Mouse (Mus musculus): ENCODE results near the gene Gal. TPM values are rescaled to one million over a fixed set of nuclear protein-coding genes. Genes with fewer than 3 reads are reported as not detected.

Gal gene
- polyA plus RNA-seq, 1 experiment from 2014 or later, result 0.61 TPM

DNA sequence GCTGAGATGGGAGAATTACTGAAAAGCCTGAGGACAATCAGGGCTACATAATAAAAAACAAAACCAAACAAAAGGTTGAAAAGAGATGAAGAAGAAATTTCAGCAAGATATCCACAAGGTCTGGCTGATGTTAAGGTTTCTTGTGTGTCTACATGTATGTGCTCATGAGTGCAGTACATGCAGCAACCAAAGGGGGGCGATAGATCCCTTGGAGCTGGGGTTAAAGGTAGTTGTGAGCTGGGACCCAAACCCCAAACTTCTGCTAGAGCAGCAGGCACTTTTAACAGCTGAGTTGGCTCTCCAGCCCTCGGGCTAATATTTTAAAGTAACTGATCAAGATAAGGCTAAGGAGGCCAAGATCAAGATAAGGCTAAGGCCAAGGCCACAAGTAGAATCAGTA lies 40.3 kb downstream of the Gal start:
- DNase-seq (ENCODE audit: low spot score), result no peak

DNA sequence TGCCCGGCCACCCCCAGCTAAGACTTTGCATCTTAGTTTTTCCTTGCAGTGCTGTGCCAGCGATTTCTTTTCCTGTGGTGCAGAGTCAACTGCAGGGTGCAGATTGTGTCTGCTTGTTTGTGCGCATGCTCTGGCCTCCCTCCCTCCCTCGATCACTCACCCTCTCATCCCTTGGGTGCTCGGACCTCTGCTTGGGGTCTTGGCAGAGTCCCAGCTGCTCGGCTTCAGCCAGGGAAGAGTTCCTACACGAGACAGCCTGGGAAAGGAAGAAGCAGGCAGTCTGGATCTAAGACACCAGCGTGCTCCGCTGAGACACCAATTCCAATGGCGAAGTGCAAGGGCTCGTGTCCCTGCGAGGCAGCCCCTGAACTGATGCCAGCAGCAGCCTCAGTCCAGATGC lies 41.0 kb downstream of the Gal start:
- Histone ChIP-seq H3K9ac (ENCODE audit: low read depth, low read length) (no peak overlapping the region), H3K4me2 (ENCODE audit: low read length) (no peak overlapping the region), H3K9me3 (replicated peaks; ENCODE audit: low read length) (no peaks in the 10 kb centered on the region), H3K27me3 (ENCODE audit: insufficient read depth, low read length) (no peaks in the 10 kb centered on the region), H3K4me1 (replicated peaks; ENCODE audit: insufficient read depth, low read length) (no peaks in the 10 kb centered on the region), H3K27ac (no peak overlapping the region), H3K4me3 (replicated peaks; ENCODE audit: low read depth, low read length) (no peak overlapping the region), H3K36me3 (ENCODE audit: insufficient read depth, low read length) (peaks cover 42% of the 10 kb centered on the region; the same call in 1 of the 2 replicates)
- no peak for ATAC-seq (replicated peaks; ENCODE audit: low FRiP score, low read depth)
- no peak for DNase-seq (ENCODE audit: low spot score)
- WGBS, result 67% methylated on average over 12 of the region's 12 CpGs
- TF ChIP-seq CTCF (IDR thresholded peaks at IDR 0.05; ENCODE audit: low read depth), result no peak

More for the DNA sequence above, 40.3 kb downstream of the Gal start:
- Histone ChIP-seq H3K36me3 (ENCODE audit: insufficient read depth, low read length) (peaks cover 42% of the 10 kb centered on the region; the same call in 1 of the 2 replicates), H3K27me3 (ENCODE audit: insufficient read depth, low read length) (no peaks in the 10 kb centered on the region), H3K9ac (ENCODE audit: low read depth, low read length) (no peak overlapping the region), H3K27ac (no peak overlapping the region), H3K4me3 (replicated peaks; ENCODE audit: low read depth, low read length) (no peak overlapping the region), H3K9me3 (replicated peaks; ENCODE audit: low read length) (no peaks in the 10 kb centered on the region), H3K4me2 (ENCODE audit: low read length) (no peak overlapping the region), H3K4me1 (replicated peaks; ENCODE audit: insufficient read depth, low read length) (no peaks in the 10 kb centered on the region)
- TF ChIP-seq CTCF (IDR thresholded peaks at IDR 0.05; ENCODE audit: low read depth), result peak; percentile 44; the same call in 1 of the 2 replicates
- WGBS, result 59% methylated on average over 2 of the region's 2 CpGs
- ATAC-seq (replicated peaks; ENCODE audit: low FRiP score, low read depth), result no peak

DNA sequence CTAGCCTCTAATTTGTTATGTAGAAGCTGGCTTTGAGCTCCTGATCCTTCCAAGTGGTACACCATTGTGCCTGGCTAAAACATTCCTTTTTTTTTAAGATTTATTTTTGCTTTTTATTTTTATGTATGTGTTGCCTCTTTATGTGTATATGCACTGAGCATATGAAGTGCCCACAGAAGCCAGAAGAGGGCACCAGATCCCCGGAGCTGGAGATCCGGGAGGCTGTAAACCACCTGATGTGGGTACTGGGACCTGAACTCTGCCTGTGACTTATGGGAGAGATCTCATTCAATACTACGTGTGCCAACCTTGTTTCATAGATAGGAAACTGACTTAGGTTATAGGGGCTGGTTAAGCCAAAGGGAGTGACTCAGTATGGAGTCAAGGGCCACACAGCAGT lies 46.1 kb downstream of the Gal start:
- Histone ChIP-seq H3K4me1 (replicated peaks; ENCODE audit: insufficient read depth, low read length) (no peaks in the 10 kb centered on the region), H3K9ac (ENCODE audit: low read depth, low read length) (no peak overlapping the region), H3K27ac (no peak overlapping the region), H3K4me2 (ENCODE audit: low read length) (no peak overlapping the region), H3K9me3 (replicated peaks; ENCODE audit: low read length) (no peaks in the 10 kb centered on the region), H3K27me3 (ENCODE audit: insufficient read depth, low read length) (no peaks in the 10 kb centered on the region), H3K36me3 (ENCODE audit: insufficient read depth, low read length) (peaks cover 35% of the 10 kb centered on the region), H3K4me3 (replicated peaks; ENCODE audit: low read depth, low read length) (no peak overlapping the region)
- no peak for ATAC-seq (replicated peaks; ENCODE audit: low FRiP score, low read depth)
- no peak for DNase-seq (ENCODE audit: low spot score)
- WGBS, result 85% methylated on average over 3 of the region's 3 CpGs
- TF ChIP-seq CTCF (IDR thresholded peaks at IDR 0.05; ENCODE audit: low read depth), result peak; percentile 24; the same call in 1 of the 2 replicates

DNA sequence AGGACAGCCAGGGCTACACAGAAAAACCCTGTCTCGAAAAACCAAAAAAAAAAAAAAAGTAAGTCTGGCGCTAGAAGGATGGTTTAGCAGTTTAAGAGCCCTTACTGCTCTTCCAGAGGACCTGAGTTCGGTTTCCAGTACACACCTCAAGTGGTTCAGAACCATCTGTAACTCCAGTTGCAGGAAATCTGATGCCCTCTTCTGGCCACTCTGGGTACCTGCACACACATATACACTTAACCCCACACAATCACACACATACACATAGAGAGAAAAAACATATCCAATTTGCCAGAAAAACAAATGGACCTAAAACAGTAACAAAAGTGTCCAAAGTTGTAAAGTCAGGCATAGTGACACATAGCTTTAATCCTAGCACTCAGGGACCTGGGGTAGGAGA lies 49.3 kb downstream of the Gal start:
- WGBS, result 95% methylated on average over 3 of the region's 3 CpGs
- H3K9ac ChIP-seq (ENCODE audit: low read depth, low read length), result no peak overlapping the region
- no peak overlapping the region for H3K4me3 ChIP-seq (replicated peaks; ENCODE audit: low read depth, low read length)
- H3K9me3 ChIP-seq (replicated peaks; ENCODE audit: low read length), result no peaks in the 10 kb centered on the region
- no peak overlapping the region for H3K4me2 ChIP-seq (ENCODE audit: low read length)
- peaks cover 41% of the 10 kb centered on the region for H3K36me3 ChIP-seq (ENCODE audit: insufficient read depth, low read length)
- no peak for DNase-seq (ENCODE audit: low spot score)
- H3K4me1 ChIP-seq (replicated peaks; ENCODE audit: insufficient read depth, low read length), result no peaks in the 10 kb centered on the region
- H3K27ac ChIP-seq, result no peak overlapping the region
- TF ChIP-seq CTCF (IDR thresholded peaks at IDR 0.05; ENCODE audit: low read depth), result peak; percentile 39
- no peak for ATAC-seq (replicated peaks; ENCODE audit: low FRiP score, low read depth)
- no peaks in the 10 kb centered on the region for H3K27me3 ChIP-seq (ENCODE audit: insufficient read depth, low read length)

DNA sequence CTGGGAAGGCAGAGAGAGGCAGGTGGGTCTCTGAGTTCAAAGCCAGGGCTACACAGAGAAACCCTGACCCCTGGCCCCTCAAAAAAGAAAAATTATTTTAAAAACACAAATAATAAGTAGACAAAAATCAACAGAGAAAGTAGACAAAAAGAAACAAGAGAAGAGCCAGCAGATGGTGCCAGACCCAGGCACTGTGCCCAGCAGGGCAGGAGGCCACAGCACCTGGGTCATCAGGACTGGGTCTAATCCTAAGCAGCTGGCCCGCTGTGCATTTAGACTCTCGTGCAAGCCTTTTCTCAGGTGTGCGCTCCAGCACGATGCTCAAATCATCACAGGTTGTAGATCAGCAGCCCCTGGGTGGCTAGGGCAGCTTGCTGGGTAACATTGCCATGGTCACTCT lies 50.8 kb downstream of the Gal start:
- Histone ChIP-seq H3K9ac (ENCODE audit: low read depth, low read length) (no peak overlapping the region), H3K4me2 (ENCODE audit: low read length) (no peak overlapping the region), H3K27me3 (ENCODE audit: insufficient read depth, low read length) (no peaks in the 10 kb centered on the region), H3K36me3 (ENCODE audit: insufficient read depth, low read length) (peaks cover 41% of the 10 kb centered on the region), H3K4me1 (replicated peaks; ENCODE audit: insufficient read depth, low read length) (no peaks in the 10 kb centered on the region), H3K9me3 (replicated peaks; ENCODE audit: low read length) (no peaks in the 10 kb centered on the region), H3K27ac (no peak overlapping the region), H3K4me3 (replicated peaks; ENCODE audit: low read depth, low read length) (no peak overlapping the region)
- DNase-seq (ENCODE audit: low spot score) (no peak), ATAC-seq (replicated peaks; ENCODE audit: low FRiP score, low read depth) (no peak)
- 87% methylated on average over 4 of the region's 4 CpGs for whole genome bisulfite sequencing
- TF ChIP-seq CTCF (IDR thresholded peaks at IDR 0.05; ENCODE audit: low read depth), result no peak

Other genes starting within 250 kb of the Gal start
- gene Mrpl21, start 131.6 kb downstream of the Gal start, polyA plus RNA-seq (2015; fragmentation: Nextera tagmentation; extraction: Ambion mirVana), result 116 and 124 TPM in 2 replicates
- gene Ighmbp2, start 131.5 kb downstream of the Gal start, polyA plus RNA-seq (2015; fragmentation: Nextera tagmentation; extraction: Ambion mirVana), result 6.3 and 6.8 TPM in 2 replicates
- 70.8 and 81.4 TPM in 2 replicates for gene Cpt1a, start 92.2 kb downstream of the Gal start, polyA plus RNA-seq (2015; fragmentation: Nextera tagmentation; extraction: Ambion mirVana)
- 0.93 and 0.96 TPM in 2 replicates for gene Tesmin, start 25.7 kb downstream of the Gal start, polyA plus RNA-seq (2015; fragmentation: Nextera tagmentation; extraction: Ambion mirVana)
- 37.9 and 42.2 TPM in 2 replicates for gene Ppp6r3, start 161.2 kb upstream of the Gal start, polyA plus RNA-seq (2015; fragmentation: Nextera tagmentation; extraction: Ambion mirVana)

Data from kidney, postnatal 0 days (tissue).